Mouse (Mus musculus) erythroblast, embryonic 14.5 days (primary cell): ENCODE data around the gene Tef.

Experiments used
- GATA1 ChIP-seq: IDR thresholded peaks from 2 replicates; pipeline ENCODE4 v1.6.1; 2012; ENCODE audit warnings: low read length, inconsistent platforms, mixed read lengths
- TAL1 ChIP-seq: IDR thresholded peaks from 3 replicates; pipeline ENCODE4 v1.6.1; 2012; ENCODE audit warnings: low read length, inconsistent platforms, mixed read lengths

GRCm38 (mm10) chr15:81856030-81856790 lies 54.0 kb downstream of the Tef start:
- no peak for TF ChIP-seq GATA1
- no peak for TF ChIP-seq TAL1
